Mouse (Mus musculus) embryonic facial prominence, embryonic 15.5 days (tissue): ENCODE measurements around the gene Hgd. TPM values are rescaled to one million over a fixed set of nuclear protein-coding genes. Genes with fewer than 3 reads are reported as not detected.

Experiments used
- ATAC-seq: fragments of 200-750 bp; cut with Nextera tagmentation; 2 replicates; pipeline ENCODE4 v1.8.0; 2017; ENCODE audit warnings: low read depth, moderate TSS enrichment; ENCODE audit not compliant: insufficient number of reproducible peaks, low FRiP score, low TSS enrichment
- H3K27ac ChIP-seq: fragments of 300-500 bp; sonication (generic); replicated peaks from 2 replicates; pipeline ENCODE4 v1.5.1; 2015; ENCODE audit warnings: mild to moderate bottlenecking, inconsistent platforms
- H3K27me3 ChIP-seq: fragments of 300-500 bp; sonication (generic); 2 replicates; pipeline ENCODE4 v1.6.1; 2015; ENCODE audit warnings: inconsistent platforms
- H3K36me3 ChIP-seq: fragments of 300-500 bp; sonication (generic); 2 replicates; pipeline ENCODE4 v1.6.1; 2015; ENCODE audit warnings: mild to moderate bottlenecking, inconsistent platforms
- H3K4me1 ChIP-seq: fragments of 300-500 bp; sonication (generic); 2 replicates; pipeline ENCODE4 v1.6.1; 2015; ENCODE audit warnings: inconsistent platforms
- H3K4me2 ChIP-seq: fragments of 300-500 bp; sonication (generic); replicated peaks from 2 replicates; pipeline ENCODE4 v1.6.1; 2015; ENCODE audit warnings: mild to moderate bottlenecking, inconsistent platforms
- H3K4me3 ChIP-seq: fragments of 300-500 bp; sonication (generic); replicated peaks from 2 replicates; pipeline ENCODE4 v1.5.1; 2015; ENCODE audit warnings: mild to moderate bottlenecking, inconsistent platforms
- H3K9ac ChIP-seq: fragments of 300-500 bp; sonication (generic); 2 replicates; pipeline ENCODE4 v1.6.1; 2015; ENCODE audit warnings: inconsistent platforms
- H3K9me3 ChIP-seq: fragments of 300-500 bp; sonication (generic); replicated peaks from 2 replicates; pipeline ENCODE4 v1.6.1; 2016; ENCODE audit warnings: inconsistent platforms
- WGBS: fragments of 180-500 bp; shearing (Covaris S2); methylation state at CpG from one replicate; pipeline ENCODE4 v1.1.7; 2015; 5-methylcytosine and 5-hydroxymethylcytosine counted together
- polyA plus RNA-seq: library from polyadenylated mRNA; unstranded; fragments of >200 nt; fragmentation: Nextera tagmentation; extraction: Ambion mirVana; gene quantifications from 2 replicates; pipeline ENCODE4 v1.2.1, GENCODE M21; 2015

The Hgd gene
- polyA plus RNA-seq, 1 experiment from 2014 or later, result not detected

GRCm38 (mm10) chr16:37610333-37610732 is 30.4 kb downstream of the Hgd start:
- Histone ChIP-seq H3K27me3 (no peaks in the 10 kb centered on the region), H3K36me3 (no peaks in the 10 kb centered on the region), H3K4me1 (0 out of 2 replicates have a peak, but pooled peaks cover 2% of the 10 kb centered on the region), H3K9me3 (no peaks in the 10 kb centered on the region), H3K9ac (no peak overlapping the region), H3K27ac (no peak overlapping the region), H3K4me2 (no peak overlapping the region), H3K4me3 (no peak overlapping the region)
- ATAC-seq, result no peak
- 65% methylated on average over 8 of the region's 8 CpGs for WGBS

- Histone ChIP-seq H3K9me3 (no peaks in the 10 kb centered on the region), H3K27ac (no peak overlapping the region), H3K4me3 (no peak overlapping the region), H3K4me1 (0 out of 2 replicates have a peak, but pooled peaks cover 2% of the 10 kb centered on the region), H3K27me3 (no peaks in the 10 kb centered on the region), H3K4me2 (no peak overlapping the region), H3K36me3 (no peaks in the 10 kb centered on the region), H3K9ac (no peak overlapping the region)
- ATAC-seq, result no peak
- 59% methylated on average over 7 of the region's 7 CpGs for WGBS
Measured at GRCm38 (mm10) chr16:37611072-37611471, 31.1 kb downstream of the Hgd start.

- Histone ChIP-seq H3K4me3 (no peak overlapping the region), H3K9ac (no peak overlapping the region), H3K36me3 (no peaks in the 10 kb centered on the region), H3K4me1 (0 out of 2 replicates have a peak, but pooled peaks cover 2% of the 10 kb centered on the region), H3K27me3 (no peaks in the 10 kb centered on the region), H3K9me3 (no peaks in the 10 kb centered on the region), H3K4me2 (no peak overlapping the region), H3K27ac (no peak overlapping the region)
- 88% methylated on average over 5 of the region's 5 CpGs for WGBS
- ATAC-seq, result no peak
Measured at GRCm38 (mm10) chr16:37612013-37612412, 32.1 kb downstream of the Hgd start.

- Histone ChIP-seq H3K36me3 (no peaks in the 10 kb centered on the region), H3K27ac (no peak overlapping the region), H3K27me3 (no peaks in the 10 kb centered on the region), H3K9ac (no peak overlapping the region), H3K4me1 (0 out of 2 replicates have a peak, but pooled peaks cover 2% of the 10 kb centered on the region), H3K9me3 (no peaks in the 10 kb centered on the region), H3K4me2 (no peak overlapping the region), H3K4me3 (no peak overlapping the region)
- WGBS, result 93% methylated on average over 9 of the region's 9 CpGs
- ATAC-seq, result no peak
Measured at GRCm38 (mm10) chr16:37614540-37614939, 34.6 kb downstream of the Hgd start.

- Histone ChIP-seq H3K27ac (no peak overlapping the region), H3K36me3 (no peaks in the 10 kb centered on the region), H3K9ac (no peak overlapping the region), H3K9me3 (no peaks in the 10 kb centered on the region), H3K4me3 (no peak overlapping the region), H3K4me1 (no peaks in the 10 kb centered on the region), H3K4me2 (no peak overlapping the region), H3K27me3 (no peaks in the 10 kb centered on the region)
- WGBS, result 51% methylated on average over 8 of the region's 8 CpGs
- ATAC-seq, result no peak
Measured at GRCm38 (mm10) chr16:37615429-37615828, 35.5 kb downstream of the Hgd start.

- WGBS, result 66% methylated on average over 8 of the region's 8 CpGs
- no peaks in the 10 kb centered on the region for H3K36me3 ChIP-seq
- H3K4me1 ChIP-seq, result no peaks in the 10 kb centered on the region
- H3K4me2 ChIP-seq, result no peak overlapping the region
- no peak for ATAC-seq
- H3K27me3 ChIP-seq, result no peaks in the 10 kb centered on the region
- no peak overlapping the region for H3K9ac ChIP-seq
- no peak overlapping the region for H3K27ac ChIP-seq
- no peak overlapping the region for H3K4me3 ChIP-seq
- no peaks in the 10 kb centered on the region for H3K9me3 ChIP-seq
Measured at GRCm38 (mm10) chr16:37616104-37616503, 36.2 kb downstream of the Hgd start.

GRCm38 (mm10) chr16:37617695-37618094 is 37.7 kb downstream of the Hgd start:
- Histone ChIP-seq H3K9me3 (no peaks in the 10 kb centered on the region), H3K27ac (no peak overlapping the region), H3K4me3 (no peak overlapping the region), H3K4me2 (no peak overlapping the region), H3K9ac (no peak overlapping the region), H3K36me3 (no peaks in the 10 kb centered on the region), H3K27me3 (no peaks in the 10 kb centered on the region), H3K4me1 (no peaks in the 10 kb centered on the region)
- 30% methylated on average over 3 of the region's 3 CpGs for WGBS
- ATAC-seq, result no peak

- ATAC-seq, result no peak
- H3K4me2 ChIP-seq, result no peak overlapping the region
- no peaks in the 10 kb centered on the region for H3K9me3 ChIP-seq
- no peaks in the 10 kb centered on the region for H3K27me3 ChIP-seq
- no peaks in the 10 kb centered on the region for H3K36me3 ChIP-seq
- H3K4me3 ChIP-seq, result no peak overlapping the region
- no peaks in the 10 kb centered on the region for H3K4me1 ChIP-seq
- WGBS, result 68% methylated on average over 3 of the region's 3 CpGs
- H3K9ac ChIP-seq, result no peak overlapping the region
- no peak overlapping the region for H3K27ac ChIP-seq
Measured at GRCm38 (mm10) chr16:37622403-37622802, 42.5 kb downstream of the Hgd start.

- no peaks in the 10 kb centered on the region for H3K4me1 ChIP-seq
- 46% methylated on average over 5 of the region's 5 CpGs for WGBS
- no peak overlapping the region for H3K27ac ChIP-seq
- H3K4me3 ChIP-seq, result no peak overlapping the region
- H3K4me2 ChIP-seq, result no peak overlapping the region
- no peaks in the 10 kb centered on the region for H3K9me3 ChIP-seq
- ATAC-seq, result no peak
- no peak overlapping the region for H3K9ac ChIP-seq
- no peaks in the 10 kb centered on the region for H3K27me3 ChIP-seq
- H3K36me3 ChIP-seq, result no peaks in the 10 kb centered on the region
Measured at GRCm38 (mm10) chr16:37622919-37623318, 43.0 kb downstream of the Hgd start.

- H3K27ac ChIP-seq, result no peak overlapping the region
- ATAC-seq, result no peak
- no peaks in the 10 kb centered on the region for H3K9me3 ChIP-seq
- H3K36me3 ChIP-seq, result no peaks in the 10 kb centered on the region
- no peak overlapping the region for H3K4me3 ChIP-seq
- H3K4me1 ChIP-seq, result no peaks in the 10 kb centered on the region
- H3K9ac ChIP-seq, result no peak overlapping the region
- 75% methylated on average over 4 of the region's 4 CpGs for WGBS
- no peaks in the 10 kb centered on the region for H3K27me3 ChIP-seq
- no peak overlapping the region for H3K4me2 ChIP-seq
Measured at GRCm38 (mm10) chr16:37626388-37626949, 46.5 kb downstream of the Hgd start.

GRCm38 (mm10) chr16:37628336-37628735 is 48.4 kb downstream of the Hgd start:
- WGBS, result 74% methylated on average over 9 of the region's 9 CpGs
- no peak overlapping the region for H3K4me3 ChIP-seq
- H3K36me3 ChIP-seq, result no peaks in the 10 kb centered on the region

GRCm38 (mm10) chr16:37629011-37629410 is 49.1 kb downstream of the Hgd start:
- Histone ChIP-seq H3K9me3 (no peaks in the 10 kb centered on the region), H3K4me1 (no peaks in the 10 kb centered on the region), H3K4me3 (no peak overlapping the region), H3K4me2 (no peak overlapping the region), H3K27ac (no peak overlapping the region), H3K36me3 (no peaks in the 10 kb centered on the region), H3K9ac (no peak overlapping the region), H3K27me3 (no peaks in the 10 kb centered on the region)
- WGBS, result 66% methylated on average over 7 of the region's 7 CpGs
- ATAC-seq, result no peak

More at GRCm38 (mm10) chr16:37628336-37628735, 48.4 kb downstream of the Hgd start:
- no peaks in the 10 kb centered on the region for H3K4me1 ChIP-seq
- no peak overlapping the region for H3K27ac ChIP-seq
- H3K27me3 ChIP-seq, result no peaks in the 10 kb centered on the region
- H3K9me3 ChIP-seq, result no peaks in the 10 kb centered on the region
- no peak overlapping the region for H3K9ac ChIP-seq
- no peak for ATAC-seq
- no peak overlapping the region for H3K4me2 ChIP-seq
